In genomic region chr15:81190630-81191178, GRCm38 (mm10) we compare ENCODE assay signal across 8 mouse cellular contexts. TPM values are rescaled to one million over a fixed set of nuclear protein-coding genes. Genes with fewer than 3 reads are reported as not detected.
DNase-seq lines count a peak whose midpoint lies in the region; ATAC-seq lines count a peak whose summit lies in the region.

Gene Mrtfa, minus strand, starts transcription at chr15:81190757.

- peak within 1 kb of the TSS; percentile 86 for H3K4me3 ChIP-seq in hindbrain, embryonic 16.5 days (ENCODE audit: low read length)
- H3K4me3 ChIP-seq in macrophage (ENCODE audit: inconsistent target): peak within 1 kb of the TSS; percentile 79

- DNase-seq in WW6 (ENCODE audit: low read depth, low spot score): peak; percentile 97
- peak; percentile 99 for DNase-seq in cerebellum, postnatal 4 days (ENCODE audit: low spot score in 2 of 2)
- peak; percentile 100 for DNase-seq in gastrocnemius, adult 18-20 months (ENCODE audit: low spot score)
- DNase-seq in left cerebral cortex, adult 18-20 months (ENCODE audit: low spot score in 2 of 2): peak; percentile 99 to 100
- DNase-seq in right cerebral cortex, adult 18-20 months: peak; percentile 100
- peak; percentile 99 for DNase-seq in urinary bladder, postnatal 10 days (ENCODE audit: low spot score)

- H3K4me2 ChIP-seq in hindbrain, embryonic 16.5 days (ENCODE audit: low read length): peak within 1 kb of the TSS; percentile 74

- H3K27me3 ChIP-seq in hindbrain, embryonic 16.5 days (replicated peaks; ENCODE audit: control insufficient read depth, insufficient read depth, low read length): no peaks in the 10 kb centered on the region

- no peaks in the 10 kb centered on the region for H3K36me3 ChIP-seq in hindbrain, embryonic 16.5 days (ENCODE audit: control insufficient read depth, insufficient read depth, low read length)
- H3K36me3 ChIP-seq in macrophage (ENCODE audit: inconsistent target): no peaks in the 10 kb centered on the region

- H3K79me2 ChIP-seq in macrophage (ENCODE audit: inconsistent target): peaks cover 47% of the 10 kb centered on the region

- peak within 1 kb of the TSS; percentile 87 for H3K27ac ChIP-seq in hindbrain, embryonic 16.5 days (ENCODE audit: low read depth, low read length)
- H3K27ac ChIP-seq in macrophage: peak within 1 kb of the TSS; percentile 77

- H3K9me3 ChIP-seq in hindbrain, embryonic 16.5 days (ENCODE audit: control insufficient read depth, low read length): no peaks in the 10 kb centered on the region

- 0% methylated on average over 28 of the region's 48 CpGs for WGBS in hindbrain, embryonic 16.5 days
- 1% methylated on average over 40 of the region's 48 CpGs for WGBS in macrophage (ENCODE audit: missing documents)

- H3K4me1 ChIP-seq in hindbrain, embryonic 16.5 days (ENCODE audit: control insufficient read depth, insufficient read depth, low read depth, low read length): peaks cover 14% of the 10 kb centered on the region

- peak; percentile 99 for ATAC-seq in hindbrain, embryonic 16.5 days

- peak within 1 kb of the TSS; percentile 94 for H3K9ac ChIP-seq in hindbrain, embryonic 16.5 days (ENCODE audit: low read depth, low read length)

RNA-seq across cellular contexts. Expression of gene Mrtfa, which starts in this region (rescaled TPM):
- total RNA-seq in gastrocnemius, adult 18-20 months (2021): 10 to 100 TPM; 17.5 to 17.7 TPM
- 24.1 and 28.2 TPM in 2 replicates for polyA plus RNA-seq in hindbrain, embryonic 16.5 days (2015; fragmentation: Nextera tagmentation; extraction: Ambion mirVana)
- total RNA-seq in left cerebral cortex, adult 18-20 months (2021): 10 to 100 TPM; 60.3 to 61.9 TPM
- total RNA-seq in macrophage (2018; cell fraction: chromatin; rRNA removed): 100 to 1,000 TPM; 109 to 706 (median 261) TPM
- total RNA-seq in macrophage (2018; cell fraction: cytosol; rRNA removed): 10 to 100 TPM; 42.3 to 93.8 (median 61.3) TPM
- total RNA-seq in macrophage (2018; cell fraction: nucleus; rRNA removed): 100 to 1,000 TPM in 23 of 26 experiments, 10 to 100 TPM in 3; 69.7 to 321 (median 147) TPM
- polyA plus RNA-seq in macrophage (2018): 27.7 to 61.9 TPM (median 51.4 TPM) in 3 replicates

Comparison
In these comparisons a context has a peak if more than half of its experiments do, and no peak if none do; other contexts are left out.
1. Peak in every context shown above with its lines: DNase-seq, ATAC-seq, H3K4me3 ChIP-seq and H3K27ac ChIP-seq.